Mouse (Mus musculus) urinary bladder, postnatal 25 days (tissue): ENCODE results near the gene Tmem86a.
A peak's percentile ranks its signal among the peaks of the same experiment; 100 is the strongest.

ENCODE experiments used
- DNase-seq: peaks from one replicate; pipeline ENCODE4 v3.0.0; 2022; ENCODE audit warnings: low spot score

The Tmem86a gene

DNA sequence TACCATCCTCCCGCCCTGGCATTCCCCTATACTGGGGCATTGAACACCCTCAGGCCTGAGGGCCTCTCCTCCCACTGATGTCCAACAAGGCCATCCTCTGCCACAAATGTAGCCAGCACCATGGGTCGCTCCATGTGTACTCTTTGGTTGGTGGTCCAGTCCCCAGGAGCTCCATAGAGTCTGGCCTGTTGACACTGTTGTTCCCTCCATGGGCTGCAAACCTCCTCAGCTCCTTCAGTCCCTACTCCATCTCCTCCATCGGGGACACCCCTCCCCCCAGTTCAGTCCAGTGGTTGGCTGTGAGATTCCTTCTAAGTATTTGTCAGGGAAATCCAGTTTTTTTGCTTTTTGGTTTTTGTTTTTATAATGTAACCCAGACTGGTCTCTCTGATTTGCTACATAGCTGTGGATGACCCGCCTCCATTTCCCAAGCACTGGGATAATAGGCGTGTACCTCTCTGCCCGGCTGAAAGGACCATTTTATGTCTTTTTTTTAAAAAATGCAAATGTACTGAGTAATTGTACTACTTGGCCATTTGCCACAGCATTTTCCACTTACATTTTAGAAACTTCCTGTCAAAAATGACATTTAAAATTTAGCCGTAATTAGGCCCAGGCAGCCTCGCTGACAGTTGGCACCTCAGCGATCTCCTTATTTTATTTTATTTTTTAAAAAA lies 19.7 kb upstream of the Tmem86a start:
- no peak for DNase-seq

DNA sequence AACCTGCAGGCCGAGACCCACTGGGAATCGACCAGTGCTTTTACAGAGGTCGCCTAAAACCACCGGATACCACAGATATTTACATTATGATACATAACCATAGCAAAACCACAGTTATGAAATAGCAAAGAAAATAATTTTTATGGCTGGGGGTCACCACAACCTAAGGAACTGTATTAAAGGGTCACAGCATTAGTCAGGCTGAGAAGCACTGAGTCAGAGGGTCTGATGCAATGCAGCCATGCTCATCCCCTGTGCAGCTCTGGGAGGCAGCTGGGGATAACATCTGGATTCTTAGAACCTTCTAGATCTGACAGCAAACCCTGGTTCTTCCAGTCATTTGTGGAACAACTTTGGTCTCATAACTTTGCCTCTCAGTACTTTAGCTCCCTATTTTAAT lies 19.0 kb upstream of the Tmem86a start:
- no peak for DNase-seq

DNA sequence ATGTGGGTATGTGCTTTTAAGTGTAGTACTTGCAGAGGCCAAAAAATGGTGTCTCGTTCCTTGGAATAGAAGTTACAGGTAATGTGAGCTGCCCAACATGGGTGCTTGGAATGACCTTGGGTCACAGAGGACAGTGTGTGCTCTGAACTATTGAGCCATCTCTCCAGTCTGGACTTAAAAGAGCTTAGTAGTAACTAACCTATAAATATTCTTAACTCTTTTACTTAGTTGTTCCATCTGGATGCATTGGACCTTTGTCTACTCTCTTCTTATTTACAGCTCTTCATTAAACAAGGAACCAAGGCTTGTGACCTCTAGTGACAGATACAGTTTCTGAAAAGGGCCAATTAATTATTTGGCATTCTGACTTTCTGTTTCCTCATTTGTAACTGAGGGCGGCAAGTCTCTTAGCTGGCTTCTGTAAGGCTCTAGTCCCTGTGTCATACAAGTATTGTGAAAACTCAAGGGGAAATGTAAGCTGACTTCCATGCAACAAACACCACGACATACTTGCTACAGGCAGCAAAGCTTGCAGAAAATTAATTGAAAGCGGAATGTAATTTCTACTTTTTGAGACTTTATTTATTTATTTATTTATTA lies 15.5 kb upstream of the Tmem86a start:
- DNase-seq = no peak

DNA sequence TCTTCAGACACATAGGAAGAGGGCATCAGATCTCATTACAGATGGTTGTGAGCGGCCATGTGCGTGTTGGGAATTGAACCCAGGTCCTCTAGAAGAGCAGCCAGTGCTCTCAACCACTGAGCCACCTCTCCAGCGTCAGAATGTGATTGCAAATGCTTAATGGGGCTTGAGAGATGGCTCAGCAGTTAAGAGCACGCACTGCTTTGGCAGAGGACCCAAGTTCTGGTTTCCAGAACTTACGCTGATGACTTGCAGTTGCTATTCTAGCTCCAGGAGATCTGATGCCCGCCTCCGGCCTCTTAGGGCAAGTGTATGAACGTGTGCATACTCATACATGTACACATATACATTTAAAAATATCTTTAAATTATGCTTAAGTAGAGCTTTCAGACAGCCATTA lies 15.0 kb upstream of the Tmem86a start:
- no peak for DNase-seq

DNA sequence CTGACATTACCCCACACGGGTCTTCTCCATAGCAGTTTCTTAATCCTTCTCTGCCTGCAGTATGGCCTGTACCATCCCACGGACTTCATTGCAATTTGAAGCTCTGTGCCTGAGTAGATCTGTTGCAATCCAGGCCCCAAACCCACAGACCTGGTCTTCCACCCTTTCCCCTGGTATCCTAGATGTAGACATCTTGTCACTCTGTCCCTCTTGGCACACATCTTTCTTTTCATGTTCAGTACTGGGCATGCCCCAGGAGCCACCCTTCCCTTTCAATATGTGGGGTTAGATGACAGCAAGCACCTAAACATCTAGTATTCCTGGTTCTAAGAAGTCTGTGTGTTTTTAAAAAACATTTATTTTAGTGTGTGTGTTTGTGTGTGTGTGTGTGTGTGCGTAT lies 8.7 kb upstream of the Tmem86a start:
- no peak for DNase-seq

DNA sequence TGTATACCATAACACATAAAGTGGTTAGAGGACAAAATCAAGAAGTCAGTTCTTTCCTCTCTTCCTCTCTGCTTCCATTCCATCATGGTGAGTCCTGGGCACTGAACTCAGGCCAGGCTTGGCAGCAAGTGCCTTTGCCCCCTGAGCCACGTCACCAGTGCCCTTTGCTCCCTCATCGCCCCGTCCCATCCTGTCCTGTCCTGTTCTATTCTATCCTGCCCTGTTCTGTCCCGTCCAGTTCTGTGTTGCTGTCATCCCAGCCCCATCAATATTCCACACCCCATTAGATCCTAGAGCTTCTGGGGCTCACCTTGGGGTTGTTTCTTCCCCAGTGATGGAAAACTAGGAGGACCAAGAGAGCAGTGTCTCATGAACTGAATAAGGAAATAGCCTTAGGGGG lies 8.3 kb upstream of the Tmem86a start:
- DNase-seq = no peak

DNA sequence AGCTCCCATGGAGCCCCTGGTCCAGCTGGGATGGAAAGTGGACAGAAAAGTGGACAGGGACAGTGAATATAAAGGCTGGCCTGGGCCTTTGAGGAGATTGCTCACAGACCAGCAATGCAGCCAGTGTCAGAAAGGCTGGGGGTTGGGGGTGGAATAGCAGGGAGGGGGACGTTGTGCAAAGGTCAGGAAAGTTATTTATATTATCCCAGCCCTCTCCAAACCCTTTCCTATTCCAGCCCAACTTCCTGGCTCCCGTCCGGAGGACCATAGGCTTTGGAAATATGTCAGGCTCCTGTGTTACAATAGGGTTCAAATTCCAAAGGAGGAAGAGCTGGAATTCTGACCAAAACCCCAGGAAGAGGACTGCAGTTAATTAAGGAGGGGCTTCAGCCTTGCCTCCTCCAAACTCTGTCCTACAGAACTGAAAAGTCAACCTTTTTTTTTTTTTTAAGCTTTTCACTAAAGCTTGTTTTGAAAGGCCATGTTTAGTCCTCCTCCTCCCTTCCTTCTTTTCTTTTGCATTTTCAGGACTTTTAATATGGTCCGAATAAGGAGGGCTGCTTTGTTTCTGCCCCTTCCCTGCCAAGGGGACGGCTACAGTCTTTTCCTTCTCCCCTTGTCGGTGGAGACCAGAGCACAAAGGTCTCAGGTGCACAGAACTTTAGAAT lies 7.4 kb upstream of the Tmem86a start:
- no peak for DNase-seq

DNA sequence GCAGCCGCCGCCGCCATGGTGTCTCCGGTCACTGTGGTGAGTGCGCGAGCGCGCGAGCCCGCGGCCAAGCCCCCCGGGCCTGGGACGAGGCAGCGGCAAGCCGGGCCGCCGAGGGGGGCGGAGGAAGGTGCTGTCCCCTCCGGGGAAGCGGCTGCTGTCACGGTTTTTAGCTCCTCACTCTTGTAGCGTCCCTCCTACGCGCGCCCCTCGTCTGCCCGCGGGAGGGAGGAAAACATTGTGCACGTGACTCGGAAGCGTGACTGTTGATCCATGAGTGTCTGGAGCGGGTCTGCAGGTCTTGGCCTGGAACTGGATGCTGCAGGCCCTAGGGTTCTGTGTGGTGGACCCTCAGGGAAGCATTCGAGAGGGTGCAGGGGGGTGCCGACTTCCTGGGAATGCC lies 365 bp downstream of the Tmem86a start:
- DNase-seq = peak; percentile 46

DNA sequence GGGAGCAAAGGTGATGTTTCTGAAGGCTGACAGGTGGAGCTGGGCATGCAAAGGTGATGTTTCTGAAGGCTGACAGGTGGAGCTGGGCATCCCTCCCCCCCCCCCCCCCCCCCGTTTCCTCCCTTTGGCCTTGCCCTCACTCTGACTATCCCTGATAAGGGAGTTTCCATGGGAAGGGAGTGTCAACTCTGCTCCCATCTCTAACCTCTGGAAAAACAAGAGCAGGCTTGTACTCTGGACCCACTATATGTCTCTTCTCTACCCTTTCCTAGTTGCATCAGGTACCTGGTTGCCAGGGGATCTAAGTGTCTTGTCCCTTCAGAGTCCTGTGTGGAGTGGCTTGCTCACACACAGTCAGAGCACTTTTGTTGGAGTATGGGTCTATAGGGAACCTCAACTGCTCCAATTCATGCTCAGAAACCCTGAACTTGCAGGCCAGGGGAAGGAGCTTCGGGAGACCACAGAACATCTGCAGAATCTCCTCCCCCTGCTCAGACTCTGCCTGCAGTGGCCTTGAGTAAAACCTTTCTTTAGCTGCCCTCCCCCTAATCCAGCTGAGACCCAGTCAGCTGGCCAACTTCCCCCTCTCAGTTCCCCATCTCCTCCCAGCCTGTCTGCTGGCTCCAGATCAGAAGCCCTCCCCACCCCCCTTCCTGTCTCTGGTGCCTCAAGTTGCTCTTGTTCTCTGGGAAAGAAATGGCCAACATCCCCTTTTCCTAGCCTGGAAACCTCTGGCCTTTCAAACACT lies 1.2 kb downstream of the Tmem86a start:
- no peak for DNase-seq

DNA sequence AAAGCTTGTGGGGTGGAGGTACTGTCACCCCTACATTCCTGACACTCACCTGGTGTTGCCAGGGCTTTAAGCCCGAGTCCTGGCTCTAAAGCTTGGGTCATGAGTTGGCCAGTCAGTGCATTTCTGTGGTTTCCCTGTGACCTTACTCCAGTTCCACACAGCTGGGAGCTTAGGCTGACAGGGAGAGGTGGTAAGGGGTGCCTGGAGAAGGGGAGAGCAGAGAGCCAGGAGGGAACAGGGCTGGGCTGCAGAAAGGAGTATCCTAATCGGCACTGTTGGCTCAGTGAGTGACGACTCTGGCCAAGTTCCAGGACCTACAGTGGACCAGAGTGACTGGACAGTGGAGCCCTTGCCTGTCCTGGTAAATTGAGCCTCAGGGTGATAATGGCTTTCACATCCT lies 1.9 kb downstream of the Tmem86a start:
- DNase-seq = no peak

DNA sequence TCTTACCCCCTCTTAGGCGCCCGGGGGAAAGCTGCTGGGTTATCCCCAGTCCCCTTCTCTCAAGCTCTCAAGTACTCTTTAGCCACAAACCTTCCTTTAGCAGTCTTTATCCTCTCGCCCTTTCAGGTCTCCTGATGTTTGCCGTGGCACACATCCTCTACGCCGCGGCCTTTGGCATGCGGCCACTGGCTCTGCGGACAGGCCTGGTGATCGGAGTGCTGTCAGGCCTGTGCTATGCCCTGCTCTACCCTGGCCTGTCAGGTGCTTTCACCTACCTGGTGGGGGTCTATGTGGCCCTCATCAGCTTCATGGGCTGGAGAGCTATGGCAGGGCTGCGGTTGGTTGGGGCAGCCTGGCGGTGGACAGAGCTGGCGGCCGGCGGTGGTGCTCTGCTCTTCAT lies 2.9 kb downstream of the Tmem86a start:
- no peak for DNase-seq

DNA sequence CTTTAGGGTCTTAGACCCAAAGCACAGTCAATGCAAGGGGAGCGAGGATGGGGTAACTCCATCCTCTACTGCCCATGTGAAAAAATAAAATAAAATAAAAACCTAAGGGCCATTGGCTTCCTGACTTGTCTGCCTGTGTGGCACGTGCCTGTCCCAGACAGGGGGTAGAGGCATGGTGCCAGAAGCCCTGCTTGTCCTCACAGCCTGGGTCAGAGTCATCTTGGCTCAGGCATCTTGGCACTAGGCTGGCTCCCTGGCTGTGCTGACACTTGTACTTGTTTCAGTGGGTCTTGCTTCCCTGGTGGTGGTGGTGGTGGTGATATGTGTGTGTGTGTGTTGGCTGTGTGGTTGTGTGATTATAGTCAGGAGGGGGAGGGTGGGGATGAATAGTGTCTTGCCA lies 4.3 kb downstream of the Tmem86a start:
- no peak for DNase-seq

DNA sequence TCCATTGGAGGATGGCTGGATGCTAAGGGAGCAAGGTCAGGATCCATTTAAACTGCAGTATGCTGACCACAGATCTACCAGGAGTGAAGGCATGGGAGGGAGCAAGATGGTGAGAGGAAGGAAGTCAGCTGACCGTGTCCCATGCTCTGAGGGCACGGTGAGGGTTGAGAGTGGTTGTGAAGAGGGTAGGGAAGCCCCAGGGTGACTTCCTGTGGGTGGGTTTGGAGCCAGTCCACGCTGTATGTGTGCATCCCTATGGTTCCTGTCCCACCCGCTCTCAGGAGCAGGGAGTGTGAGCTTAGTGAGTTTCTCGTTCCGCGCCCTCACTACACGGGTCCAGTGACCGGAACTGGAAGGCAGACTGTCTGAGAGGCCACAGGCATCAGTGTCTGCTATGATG lies 5.3 kb downstream of the Tmem86a start:
- DNase-seq = no peak

DNA sequence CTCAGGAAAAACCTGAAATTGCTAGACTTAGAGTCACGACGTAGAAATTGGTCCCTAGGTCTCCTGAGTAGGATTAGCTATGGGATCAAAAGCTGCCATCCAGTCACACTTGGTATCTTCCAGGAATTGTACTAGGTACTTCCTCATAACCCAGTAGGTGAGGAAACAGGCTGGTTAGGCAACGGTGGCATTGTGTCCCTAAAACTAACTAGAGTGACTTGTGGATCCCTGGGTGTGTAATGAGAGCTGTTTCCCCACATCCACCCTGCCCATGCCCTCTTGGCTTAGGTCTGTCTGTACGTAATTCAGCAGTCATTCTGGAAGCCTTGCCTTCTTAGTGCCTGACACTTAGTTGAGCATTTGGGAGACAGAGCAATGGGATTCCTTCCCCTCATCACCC lies 5.9 kb downstream of the Tmem86a start:
- no peak for DNase-seq

DNA sequence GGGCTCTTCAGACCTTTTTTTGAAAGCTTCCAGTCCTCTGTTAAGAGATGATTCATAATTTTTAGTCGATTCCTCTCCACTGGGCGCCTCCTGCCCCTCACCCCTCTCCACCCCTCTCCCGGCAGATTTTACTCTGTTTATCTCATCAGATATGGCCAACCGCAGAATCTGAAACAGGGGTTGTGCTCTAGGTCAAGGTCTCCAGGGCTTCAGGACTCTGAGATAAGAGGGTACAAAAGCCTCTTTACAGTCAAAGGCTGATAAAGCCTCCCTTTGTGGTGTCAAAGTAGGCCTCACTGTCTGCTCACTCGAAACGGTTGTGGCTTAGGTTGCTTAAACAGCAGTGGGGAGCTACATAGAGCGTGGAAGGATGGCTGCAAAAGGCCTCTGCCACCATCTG lies 8.9 kb downstream of the Tmem86a start:
- DNase-seq = no peak

DNA sequence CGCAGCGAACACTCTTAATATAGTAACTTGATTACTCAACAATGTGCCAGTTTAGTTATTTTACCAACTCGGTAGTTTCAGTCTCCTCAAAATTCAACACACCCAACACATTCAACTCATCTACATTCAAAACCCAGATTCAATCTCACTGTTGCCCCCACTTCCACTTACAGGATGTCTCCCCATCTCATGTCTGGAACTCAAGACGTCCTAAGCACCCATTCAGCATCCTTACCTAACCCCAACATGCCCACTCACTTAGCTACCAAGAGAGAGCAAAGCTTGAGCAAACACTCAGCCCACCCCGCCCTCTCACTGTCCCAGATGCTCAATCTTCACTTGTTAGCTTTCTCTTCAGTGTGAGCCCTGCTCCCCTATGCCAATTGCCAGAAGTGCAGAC lies 11.2 kb downstream of the Tmem86a start:
- no peak for DNase-seq

DNA sequence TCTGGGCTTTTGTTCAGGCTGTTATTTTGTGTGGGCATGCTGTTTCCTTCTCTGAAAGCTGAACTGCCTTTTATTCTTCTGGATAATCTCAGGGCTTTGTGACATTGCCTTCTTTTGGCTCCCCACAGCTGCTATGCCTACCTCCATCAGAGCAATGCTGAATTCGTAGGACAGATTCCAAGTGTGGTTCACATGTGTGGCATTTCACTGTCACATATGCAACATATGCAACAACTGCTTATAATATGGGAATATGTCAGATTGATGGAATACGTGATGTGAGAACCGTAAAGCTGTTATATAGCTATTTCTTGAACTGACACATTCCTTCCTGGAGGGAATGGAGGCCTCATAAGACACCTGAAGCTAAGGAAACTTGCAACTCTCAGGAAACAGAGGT lies 16.5 kb downstream of the Tmem86a start:
- DNase-seq = no peak

DNA sequence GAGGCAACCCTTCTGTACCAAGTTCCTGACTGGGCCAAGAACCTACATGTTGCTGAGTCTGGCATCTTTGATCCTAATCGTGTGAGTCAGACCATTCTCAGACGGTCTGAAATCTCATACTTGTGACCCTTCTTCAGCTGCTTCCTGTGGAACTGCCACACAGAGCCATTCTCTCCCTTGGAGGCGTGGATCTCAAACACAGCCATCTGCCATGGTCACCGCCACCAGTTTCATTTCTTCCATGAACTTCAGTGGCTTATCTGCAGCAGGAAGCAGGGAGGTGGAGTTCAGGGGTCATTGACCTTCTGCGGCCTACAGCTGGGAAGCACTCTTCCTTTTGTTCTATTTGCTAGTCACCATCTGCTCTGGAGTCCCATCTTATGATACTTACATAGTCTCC lies 17.5 kb downstream of the Tmem86a start:
- DNase-seq = no peak

DNA sequence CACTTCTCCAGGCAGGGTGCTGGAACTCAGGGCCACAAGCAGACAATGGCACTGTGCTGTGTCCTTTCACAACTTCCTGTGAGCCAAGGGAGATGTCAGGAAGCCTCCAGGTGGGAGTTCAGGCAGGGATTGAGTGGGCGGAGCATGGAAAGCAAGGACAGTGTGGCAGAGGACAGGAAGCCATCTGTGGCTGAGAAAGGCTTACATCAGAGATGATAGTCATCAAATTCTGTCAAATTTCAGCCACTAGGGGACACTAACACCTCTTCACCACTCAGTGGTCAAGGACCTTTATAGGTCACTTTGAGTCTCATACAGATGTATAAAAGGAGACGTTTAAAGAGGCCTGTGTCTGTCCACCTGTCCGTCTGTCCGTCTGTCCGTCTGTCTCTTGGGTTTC lies 22.1 kb downstream of the Tmem86a start:
- no peak for DNase-seq

DNA sequence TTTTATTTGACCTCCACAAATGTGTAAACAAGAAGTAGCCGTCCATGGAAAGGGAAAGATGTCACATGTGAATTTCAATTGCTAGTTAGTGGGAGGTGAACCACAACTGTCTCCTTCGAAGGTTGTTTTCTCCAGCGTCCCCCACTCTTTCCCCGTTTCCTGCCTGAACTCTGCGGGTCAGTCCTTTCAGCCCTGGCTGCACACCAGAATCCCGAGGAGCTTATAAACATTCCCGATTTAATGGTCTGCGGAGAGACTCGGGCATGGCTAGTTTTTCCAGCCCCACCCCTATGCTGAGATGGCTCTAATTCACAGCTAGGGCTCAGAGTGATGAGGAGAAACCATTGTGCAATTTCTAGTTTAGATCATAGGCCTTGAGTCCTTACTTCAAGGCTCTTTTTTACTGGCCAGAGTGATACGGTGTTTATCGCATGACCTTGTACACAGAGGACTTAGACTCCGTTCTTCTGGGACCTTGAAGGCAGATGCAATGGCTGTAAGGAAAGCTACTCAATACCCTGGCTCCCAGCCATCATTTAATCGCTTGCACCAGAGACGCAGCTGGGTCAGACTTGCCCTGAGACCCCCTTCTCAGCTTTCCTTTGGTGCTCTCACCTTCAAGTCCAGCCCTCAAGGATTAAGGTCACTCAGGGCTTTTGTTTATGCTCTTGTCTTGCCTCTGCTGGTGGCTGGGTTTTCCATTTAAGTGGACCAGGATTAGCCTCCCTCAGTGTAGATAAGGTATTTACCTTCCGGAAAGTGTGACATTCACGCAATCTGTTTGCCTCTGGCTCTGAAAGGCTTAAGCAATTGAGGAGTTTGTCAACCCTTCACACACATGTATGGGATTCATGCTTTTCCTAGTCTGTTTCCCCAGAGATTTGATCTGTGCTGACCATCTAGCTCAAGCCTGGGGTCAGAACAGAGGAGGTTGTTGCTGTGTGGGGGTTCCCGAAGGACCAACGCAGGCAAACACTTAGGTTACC lies 23.4 kb downstream of the Tmem86a start:
- no peak for DNase-seq

DNA sequence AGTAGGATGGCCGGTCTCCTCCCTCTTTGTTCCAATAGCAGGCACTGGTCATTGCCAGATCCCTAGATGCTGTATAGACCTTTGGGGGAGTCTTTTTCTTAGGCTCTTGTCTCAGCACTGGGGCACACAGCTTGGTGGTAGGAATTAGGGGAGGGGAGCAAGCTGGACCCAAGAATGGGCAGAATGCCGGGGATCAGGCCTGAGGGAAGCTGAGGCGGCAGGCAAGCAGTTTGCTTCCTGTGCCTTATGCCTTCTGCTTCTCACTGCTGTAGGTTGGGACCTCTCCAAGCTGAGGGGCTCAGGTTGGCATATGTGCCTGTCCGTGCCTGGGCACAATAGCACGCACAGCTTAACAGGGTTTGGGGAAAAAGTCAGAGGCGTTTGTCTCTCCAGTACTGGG lies 25.8 kb downstream of the Tmem86a start:
- DNase-seq = no peak

DNA sequence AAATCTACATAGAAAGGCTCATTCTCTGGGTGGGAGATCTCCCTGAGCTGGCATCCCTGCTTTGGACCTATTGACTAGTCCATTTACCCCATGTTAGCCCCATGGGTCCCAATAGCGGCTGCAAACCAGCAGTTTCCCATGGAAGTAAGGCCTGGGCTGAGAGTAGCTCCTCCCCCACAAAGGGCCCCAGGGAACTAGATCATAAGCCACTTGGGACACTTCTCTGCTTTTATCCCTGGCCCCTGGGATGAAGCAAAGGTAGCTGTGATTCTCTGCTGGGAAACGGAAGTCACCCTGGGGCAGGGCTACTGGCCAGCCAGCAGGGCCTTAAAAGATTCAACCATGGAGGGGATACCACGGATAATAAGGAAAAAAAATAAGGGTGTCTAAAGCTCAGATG lies 26.3 kb downstream of the Tmem86a start:
- no peak for DNase-seq
